Mouse (Mus musculus) gastrocnemius, postnatal 36 days (tissue): ENCODE results near the gene Mthfsd. TPM values are rescaled to one million over a fixed set of nuclear protein-coding genes. Genes with fewer than 3 reads are reported as not detected.

Source experiments
- DNase-seq, 2 experiments: peaks; one replicate each; pipeline ENCODE4 v3.0.0; 2022
- intact Hi-C: fragments of 180-260 bp; cut with DNase I; formaldehyde crosslinking; loops from one replicate; pipeline ENCODE4 v1.15.1; 2025
- total RNA-seq, 2 experiments: library from RNA; stranded (reverse); gene quantifications; 2 replicates each; pipeline ENCODE4 v1.2.3; 2021

Gene Mthfsd
- total RNA-seq, 2 experiments from 2014 or later: 11.1 to 13.9 TPM

DNA sequence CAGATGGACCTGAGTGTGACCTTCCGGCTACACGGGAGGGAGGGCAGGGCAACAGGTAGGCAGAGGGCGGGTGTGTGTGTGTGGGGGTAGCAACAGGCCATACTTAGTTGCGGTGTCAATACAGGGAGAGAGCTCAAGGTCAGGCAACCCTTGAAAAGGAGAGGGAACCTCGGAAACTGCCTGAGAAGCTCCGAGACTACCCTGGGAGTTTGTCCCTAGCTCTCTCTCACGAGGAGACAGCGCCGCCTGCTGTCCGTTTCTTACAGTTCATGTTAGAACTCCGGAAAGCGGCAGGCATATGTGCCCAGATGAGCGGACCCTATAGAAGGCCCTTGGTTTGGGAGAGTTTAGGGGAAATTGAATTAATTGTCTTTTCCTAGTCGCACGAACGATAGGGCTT, 15.6 kb downstream of the Mthfsd start:
- intact Hi-C loops: loop anchor here (2.0 to 10.0 kb wide), 4 partner anchors 122 to 408 kb away; no protein-coding TSS in a partner anchor
- peak; percentile 75 to 78 for DNase-seq

- intact Hi-C loops: loop anchor here (2.0 to 10.0 kb wide), 4 partner anchors 121 to 407 kb away; no protein-coding TSS in a partner anchor
- DNase-seq: no peak
These were observed 16.1 kb downstream of the Mthfsd start for GRCm38 (mm10) chr8:121092141-121092540.

DNA sequence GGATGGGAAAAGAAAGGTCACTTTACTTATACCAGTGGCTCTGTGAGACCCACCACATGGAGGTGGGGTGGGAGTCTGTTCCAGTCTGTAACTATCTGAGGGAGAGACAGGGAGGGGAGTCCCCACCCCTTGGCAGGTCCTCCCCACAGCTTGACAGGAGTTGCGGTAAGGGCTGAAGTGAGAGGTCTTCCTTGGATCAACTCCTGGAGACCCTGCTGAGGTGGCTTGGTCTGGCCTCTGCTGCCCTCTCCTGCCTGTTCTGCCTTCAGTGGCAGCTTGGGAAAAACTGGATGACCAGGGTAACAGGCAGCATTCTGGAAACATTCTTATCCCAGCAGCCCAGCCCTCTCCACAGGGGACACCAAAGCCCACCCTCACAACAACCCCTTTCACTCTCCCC, 17.5 kb downstream of the Mthfsd start:
- DNase-seq: no peak
- intact Hi-C loops: loop anchor here (10.0 kb wide), 1 partner anchor 406 kb away; no protein-coding TSS in a partner anchor

GRCm38 (mm10) chr8:121089631-121090380, 18.4 kb downstream of the Mthfsd start:
- intact Hi-C loops: loop anchor here (10.0 kb wide), 1 partner anchor 405 kb away; no protein-coding TSS in a partner anchor
- no peak for DNase-seq

- intact Hi-C loops: no loop called here
- DNase-seq: no peak
These were observed 19.1 kb downstream of the Mthfsd start for GRCm38 (mm10) chr8:121088871-121089630.

- DNase-seq: no peak
- intact Hi-C loops: no loop called here
These were observed 19.9 kb downstream of the Mthfsd start for GRCm38 (mm10) chr8:121088281-121088680.

DNA sequence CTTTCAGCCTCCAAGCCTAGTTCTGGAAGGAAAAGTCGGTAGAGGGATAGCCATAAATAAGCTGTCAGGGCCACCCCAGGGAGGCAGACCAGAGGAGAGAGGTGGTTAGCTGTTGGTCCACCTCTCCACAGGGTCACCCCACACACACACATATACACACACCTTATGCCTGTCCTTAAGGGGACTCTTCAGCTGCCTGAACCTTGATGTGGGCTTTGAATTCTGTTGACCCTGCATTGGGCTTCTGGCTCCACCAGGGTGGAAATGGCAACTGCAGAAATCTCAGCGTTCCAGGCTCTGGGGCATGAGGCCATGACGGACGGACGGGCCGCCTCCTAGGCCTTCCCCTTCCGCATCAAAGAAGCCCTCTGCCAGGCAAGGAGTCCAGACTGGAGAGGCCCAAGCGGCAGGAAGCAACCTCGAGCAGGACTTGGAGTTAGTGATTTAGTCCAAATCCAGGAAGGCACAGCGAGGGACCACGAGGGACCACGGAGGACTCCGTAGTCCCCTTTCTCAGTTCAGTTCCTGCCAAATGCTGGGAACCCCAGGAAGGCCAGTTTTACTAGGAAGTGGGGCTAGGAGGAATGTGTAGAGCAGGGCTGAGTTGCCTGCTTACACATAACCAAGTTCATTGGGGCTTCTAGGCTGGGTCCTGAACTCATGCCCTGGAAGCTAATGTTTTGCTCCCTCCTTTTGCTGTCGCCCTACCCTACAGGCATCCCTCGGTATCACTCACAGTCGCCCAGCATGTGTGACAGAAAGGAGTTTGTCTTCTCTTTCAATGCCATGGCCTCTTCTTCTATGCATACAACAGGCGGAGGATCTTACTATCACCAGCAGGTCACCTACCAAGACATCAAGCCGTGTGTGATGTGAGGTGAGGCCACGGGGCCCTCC, 21.9 kb downstream of the Mthfsd start:
- intact Hi-C loops: no loop called here
- no peak for DNase-seq

DNA sequence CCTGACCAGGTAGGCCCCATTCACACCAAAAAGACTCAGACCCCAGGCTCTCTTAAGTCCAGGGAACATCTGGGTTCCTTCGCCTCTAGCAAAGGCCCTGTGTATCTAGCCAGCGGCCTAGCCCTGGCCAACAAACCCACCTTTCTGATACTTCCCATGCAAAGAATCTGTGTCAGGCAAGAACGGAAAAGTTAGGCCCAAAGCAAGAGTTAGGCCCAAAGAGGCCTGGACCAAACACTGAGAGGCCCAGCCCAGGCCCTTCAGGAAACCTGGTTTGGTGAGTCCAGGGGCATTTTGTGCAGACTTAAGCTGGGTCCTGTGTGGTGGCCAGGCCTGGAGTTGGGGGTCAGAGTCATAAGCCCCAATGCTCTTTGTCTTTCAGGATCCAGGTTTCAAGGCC, 22.6 kb downstream of the Mthfsd start:
- intact Hi-C loops: loop anchor here (2.0 kb wide), 1 partner anchor 113 kb away; no protein-coding TSS in a partner anchor
- DNase-seq: no peak

GRCm38 (mm10) chr8:121085011-121085410, 23.2 kb downstream of the Mthfsd start:
- intact Hi-C loops: loop anchor here (2.0 kb wide), 1 partner anchor 112 kb away; no protein-coding TSS in a partner anchor
- DNase-seq: no peak

- intact Hi-C loops: loop anchor here (2.0 kb wide), 1 partner anchor 112 kb away; no protein-coding TSS in a partner anchor
- DNase-seq: no peak
These were observed 23.8 kb downstream of the Mthfsd start, which contains the start of gene Foxf1 for GRCm38 (mm10) chr8:121084210-121084951. TSS of gene Foxf1 (plus strand) at chr8:121084386.

DNA sequence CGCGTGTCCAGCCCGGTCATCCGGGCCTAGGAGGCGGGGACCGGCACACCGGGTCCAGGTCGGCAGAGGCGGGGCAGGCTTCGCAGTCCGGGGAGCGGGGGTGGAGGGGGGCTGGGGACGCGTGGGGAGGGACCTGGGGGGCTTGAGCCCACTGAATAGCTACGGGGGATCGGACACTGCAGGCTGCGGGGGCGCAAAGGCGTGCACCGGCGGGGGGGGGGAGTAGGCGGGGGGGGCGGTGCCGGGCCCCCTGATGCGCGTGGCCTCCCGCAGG, 24.3 kb downstream of the Mthfsd start:
- DNase-seq: no peak
- intact Hi-C loops: loop anchor here (2.0 kb wide), 1 partner anchor 111 kb away; no protein-coding TSS in a partner anchor

- intact Hi-C loops: no loop called here
- peak; percentile 53 to 59 for DNase-seq
These were observed 24.9 kb downstream of the Mthfsd start for GRCm38 (mm10) chr8:121083093-121083935.

DNA sequence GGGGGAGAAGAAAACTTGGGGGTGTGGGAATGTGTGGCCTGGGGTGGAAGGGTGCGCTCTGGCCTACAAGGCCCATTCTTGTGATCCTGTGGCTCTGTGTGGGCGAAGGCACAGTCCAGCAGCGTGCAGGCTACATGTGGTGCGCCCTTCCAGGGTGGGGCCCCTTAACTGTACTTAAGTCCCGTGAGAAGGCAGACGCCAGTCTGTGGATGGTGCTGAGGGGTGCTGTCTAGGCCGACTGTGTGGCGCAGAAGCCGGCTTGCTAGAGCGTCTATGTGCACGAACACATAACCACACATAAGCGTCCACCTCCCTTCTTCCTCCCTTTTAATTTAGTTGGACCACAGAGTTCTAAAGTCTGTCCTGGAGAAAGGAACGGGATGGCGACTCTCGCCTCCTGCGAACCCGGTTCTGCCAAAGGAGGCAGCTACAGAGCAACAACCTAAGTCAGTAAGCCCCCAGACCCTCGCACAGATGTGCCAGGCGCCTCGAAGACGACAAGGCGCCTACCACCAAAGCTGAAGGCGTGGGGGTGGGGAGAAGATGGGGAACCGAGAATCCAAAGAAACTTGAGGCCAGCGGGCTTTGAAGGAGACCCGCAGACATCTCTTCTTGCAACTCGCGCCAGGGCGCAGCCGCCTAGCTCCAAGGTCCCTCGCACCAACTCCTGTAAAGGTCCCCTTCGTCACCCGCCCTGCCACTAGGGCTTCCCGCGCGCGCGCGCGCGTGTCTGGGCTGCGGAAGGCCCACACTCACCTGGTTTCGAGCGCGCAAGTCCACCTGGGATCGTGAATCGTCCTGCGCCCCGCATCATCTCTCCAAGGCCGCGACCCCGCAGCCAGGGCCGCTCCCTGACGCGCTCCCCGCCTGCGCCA, 25.7 kb downstream of the Mthfsd start:
- intact Hi-C loops: no loop called here

DNA sequence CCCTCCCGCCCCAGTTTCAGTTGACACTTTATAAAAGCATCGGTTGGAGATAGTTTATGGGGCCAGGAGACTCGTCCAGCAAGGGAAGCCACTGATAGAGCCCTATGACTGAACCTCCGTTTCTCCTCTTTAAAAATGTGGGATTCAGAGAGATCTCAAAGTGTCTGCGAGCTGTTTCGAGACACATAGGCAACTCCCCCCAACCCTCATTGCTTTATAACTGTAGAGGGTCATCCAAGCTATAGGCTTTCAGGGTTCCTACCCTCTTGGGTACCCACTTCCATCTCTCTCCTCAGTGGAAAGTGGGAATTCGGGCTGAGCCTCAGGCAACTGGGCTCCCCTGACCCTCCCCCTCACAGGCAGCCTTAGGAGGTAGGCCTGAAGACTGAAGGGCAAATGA, 26.8 kb downstream of the Mthfsd start:
- intact Hi-C loops: no loop called here
- DNase-seq: no peak

More for the DNA sequence above, 25.7 kb downstream of the Mthfsd start:
- DNase-seq: no peak

GRCm38 (mm10) chr8:121080361-121081090, 27.7 kb downstream of the Mthfsd start:
- no peak for DNase-seq
- intact Hi-C loops: no loop called here

- intact Hi-C loops: no loop called here
- no peak for DNase-seq
These were observed 28.2 kb downstream of the Mthfsd start for GRCm38 (mm10) chr8:121079944-121080343.

DNA sequence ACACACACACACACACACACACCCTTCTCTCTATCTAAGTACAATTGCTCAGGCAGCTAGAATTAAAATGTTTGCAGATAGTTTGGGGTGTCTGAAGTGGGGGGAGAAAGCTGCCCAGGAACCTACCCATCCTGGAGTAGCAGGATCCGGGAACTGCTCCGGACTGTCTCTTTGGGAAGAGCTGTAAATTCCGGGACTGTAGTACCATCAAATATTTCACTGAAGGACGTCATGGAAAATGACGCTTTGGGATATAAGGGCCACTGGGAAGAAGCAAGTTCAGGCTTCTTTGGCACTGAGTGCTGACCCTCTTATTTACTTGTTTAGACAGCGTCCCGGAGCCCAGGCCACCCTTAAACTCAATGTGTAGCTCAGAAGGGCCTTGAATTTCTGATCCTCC, 29.0 kb downstream of the Mthfsd start:
- intact Hi-C loops: no loop called here
- DNase-seq: no peak
